Mouse (Mus musculus): ENCODE measurements around the gene Scgb2b27. TPM values are rescaled to one million over a fixed set of nuclear protein-coding genes. Genes with fewer than 3 reads are reported as not detected.
"Not testable (repeated sequence)": the region's sequence is repeated elsewhere in the genome, so short reads cannot be mapped to it uniquely, and the experiment has no call there.

Scgb2b27 gene
- not detected in 2 replicates for total RNA-seq (2014; rRNA removed; ENCODE audit: low replicate concordance)
- polyA plus RNA-seq (2015; fragmentation: Nextera tagmentation; extraction: Ambion mirVana): not detected in 2 replicates

DNA sequence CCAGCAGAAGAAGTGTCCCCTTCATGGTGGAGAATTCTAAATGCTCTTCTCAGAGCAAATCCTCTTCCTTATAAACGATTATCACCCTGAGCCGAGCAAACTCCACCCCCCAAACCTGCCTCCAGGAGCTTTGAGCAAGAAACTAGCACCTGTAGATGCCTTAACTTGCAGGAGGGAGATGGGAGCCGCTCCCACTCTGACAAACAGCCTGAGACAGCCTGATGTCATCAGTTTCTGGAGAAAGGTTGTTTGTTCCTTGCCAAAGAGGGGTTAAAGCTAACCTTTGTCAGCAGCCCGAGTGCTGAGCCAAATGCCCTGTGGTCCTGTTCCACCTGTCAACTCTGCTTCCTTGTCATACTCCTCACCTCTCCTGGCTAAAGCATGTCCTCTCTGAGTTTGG is at the start of gene Scgb2b27:
Scgb2b27 (minus strand) TSS at position 101 of the 400 bp plus-strand sequence.
- ATAC-seq (ENCODE audit: insufficient read depth, low read depth) (no peak), DNase-seq (ENCODE audit: low spot score) (no peak)
- Histone ChIP-seq H3K9ac (replicated peaks; ENCODE audit: low read depth, low read length) (no peak within 1 kb of the TSS), H3K4me2 (ENCODE audit: low read depth, low read length) (no peak within 1 kb of the TSS), H3K27me3 (ENCODE audit: control insufficient read depth, insufficient read depth, low read length) (no peaks in the 10 kb centered on the region), H3K36me3 (replicated peaks; ENCODE audit: control insufficient read depth, insufficient read depth, low read length) (no peaks in the 10 kb centered on the region), H3K27ac (ENCODE audit: low read depth) (no peak within 1 kb of the TSS), H3K4me3 (ENCODE audit: low read depth, low read length) (no peak within 1 kb of the TSS), H3K9me3 (replicated peaks; ENCODE audit: control insufficient read depth, low read length) (peaks cover 7% of the 10 kb centered on the region; the same call in 1 of the 2 replicates), H3K4me1 (ENCODE audit: control insufficient read depth, insufficient read depth) (no peaks in the 10 kb centered on the region)
- TF ChIP-seq CTCF (IDR thresholded peaks at IDR 0.05; ENCODE audit: low read depth) (no peak), EP300 (IDR thresholded peaks at IDR 0.05; ENCODE audit: low read depth) (no peak)
- WGBS: 45% methylated on average over 4 of the region's 4 CpGs

DNA sequence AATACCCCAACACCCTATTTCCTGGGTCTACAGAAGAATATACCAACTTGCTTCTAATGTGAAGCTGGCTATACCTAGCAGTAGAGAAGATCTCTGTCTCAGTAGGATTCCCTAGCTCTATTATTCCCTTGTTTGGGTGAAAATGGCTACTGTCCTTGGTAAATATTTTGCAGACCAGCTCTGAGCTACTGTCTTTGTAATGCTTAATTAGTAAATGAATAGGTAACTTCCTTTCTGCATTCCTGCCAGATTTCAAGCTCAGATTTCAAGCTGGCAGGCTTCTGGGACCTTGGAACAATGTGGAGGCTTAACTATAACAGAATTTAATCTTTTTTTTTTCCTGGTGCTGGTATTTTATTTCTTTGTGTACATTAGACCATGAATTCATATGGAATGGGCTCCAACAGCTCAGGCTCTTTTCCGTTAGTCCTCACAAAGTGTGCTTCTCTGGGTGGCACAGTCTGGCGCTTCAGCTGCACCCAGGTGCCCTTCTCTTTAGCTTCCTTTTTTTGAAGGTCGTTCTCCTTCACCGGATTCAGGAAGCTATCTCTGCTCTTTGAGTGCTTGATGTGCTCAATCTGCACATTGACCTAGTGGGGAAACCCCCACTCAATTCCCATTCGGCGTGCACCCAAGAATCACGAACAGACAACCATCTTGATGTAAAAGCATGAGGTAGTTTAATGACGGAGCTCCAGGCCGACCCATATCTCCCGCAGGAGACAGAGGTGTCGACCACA is 22.5 kb upstream of the Scgb2b27 start:
- not testable (repeated sequence) for H3K4me3 ChIP-seq (ENCODE audit: low read depth, low read length); H3K4me1 ChIP-seq (ENCODE audit: control insufficient read depth, insufficient read depth); H3K4me2 ChIP-seq (ENCODE audit: low read depth, low read length); ATAC-seq (ENCODE audit: insufficient read depth, low read depth); H3K9me3 ChIP-seq (replicated peaks; ENCODE audit: control insufficient read depth, low read length); DNase-seq (ENCODE audit: low spot score); H3K9ac ChIP-seq (replicated peaks; ENCODE audit: low read depth, low read length); H3K27ac ChIP-seq (ENCODE audit: low read depth); H3K27me3 ChIP-seq (ENCODE audit: control insufficient read depth, insufficient read depth, low read length); H3K36me3 ChIP-seq (replicated peaks; ENCODE audit: control insufficient read depth, insufficient read depth, low read length)
- 84% methylated on average over 11 of the region's 11 CpGs for WGBS

DNA sequence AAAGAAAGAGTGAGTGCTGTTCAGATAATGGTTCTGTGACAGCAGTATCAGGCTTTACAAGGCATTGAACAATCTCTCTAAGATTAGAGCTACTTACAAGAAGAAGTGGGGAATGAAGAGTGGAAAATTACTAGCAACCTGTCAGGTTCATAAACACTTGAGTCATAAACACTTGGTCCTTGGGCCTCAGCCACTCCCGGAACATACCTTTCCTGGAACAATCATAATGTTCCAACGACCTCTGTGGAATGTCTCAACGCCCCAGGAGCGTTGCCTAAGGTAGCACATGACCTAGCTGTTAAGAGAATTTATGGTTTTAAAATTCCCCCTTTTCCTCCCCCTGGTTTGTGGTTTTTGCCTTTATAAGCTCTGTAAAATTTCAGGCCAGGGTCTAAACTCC is 20.8 kb upstream of the Scgb2b27 start:
- DNase-seq (ENCODE audit: low spot score); H3K4me2 ChIP-seq (ENCODE audit: low read depth, low read length); ATAC-seq (ENCODE audit: insufficient read depth, low read depth); H3K27ac ChIP-seq (ENCODE audit: low read depth); H3K36me3 ChIP-seq (replicated peaks; ENCODE audit: control insufficient read depth, insufficient read depth, low read length); H3K4me1 ChIP-seq (ENCODE audit: control insufficient read depth, insufficient read depth); H3K9ac ChIP-seq (replicated peaks; ENCODE audit: low read depth, low read length); H3K9me3 ChIP-seq (replicated peaks; ENCODE audit: control insufficient read depth, low read length); H3K27me3 ChIP-seq (ENCODE audit: control insufficient read depth, insufficient read depth, low read length); H3K4me3 ChIP-seq (ENCODE audit: low read depth, low read length): not testable (repeated sequence)
- 45% methylated on average over 1 of the region's 4 CpGs for WGBS

DNA sequence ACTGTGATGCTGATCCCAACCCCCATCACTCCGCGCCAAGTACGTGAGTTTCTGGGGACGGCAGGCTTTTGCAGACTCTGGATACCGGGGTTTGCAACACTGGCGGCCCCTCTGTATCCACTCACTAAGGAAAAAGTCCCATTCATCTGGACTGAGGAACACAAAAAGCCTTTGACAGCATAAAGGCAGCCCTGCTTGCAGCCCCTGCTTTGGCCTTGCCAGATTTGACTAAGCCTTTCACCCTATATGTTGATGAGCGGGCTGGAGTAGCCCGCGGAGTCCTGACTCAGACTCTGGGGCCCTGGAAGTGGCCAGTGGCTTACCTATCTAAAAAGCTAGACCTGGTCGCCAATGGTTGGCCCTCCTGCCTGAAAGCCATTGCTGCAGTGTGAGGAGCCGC is 16.3 kb upstream of the Scgb2b27 start:
- H3K27me3 ChIP-seq (ENCODE audit: control insufficient read depth, insufficient read depth, low read length): no peaks in the 10 kb centered on the region
- H3K36me3 ChIP-seq (replicated peaks; ENCODE audit: control insufficient read depth, insufficient read depth, low read length): no peaks in the 10 kb centered on the region
- no peak overlapping the region for H3K4me2 ChIP-seq (ENCODE audit: low read depth, low read length)
- no peaks in the 10 kb centered on the region for H3K4me1 ChIP-seq (ENCODE audit: control insufficient read depth, insufficient read depth)
- no peak overlapping the region for H3K9ac ChIP-seq (replicated peaks; ENCODE audit: low read depth, low read length)
- no peak for ATAC-seq (ENCODE audit: insufficient read depth, low read depth)
- no peak overlapping the region for H3K27ac ChIP-seq (ENCODE audit: low read depth)
- 0 out of 2 replicates have a peak, but pooled peaks cover 8% of the 10 kb centered on the region for H3K9me3 ChIP-seq (replicated peaks; ENCODE audit: control insufficient read depth, low read length)
- TF ChIP-seq EP300 (IDR thresholded peaks at IDR 0.05; ENCODE audit: low read depth) (no peak), CTCF (IDR thresholded peaks at IDR 0.05; ENCODE audit: low read depth) (no peak)
- whole genome bisulfite sequencing: 83% methylated on average over 11 of the region's 11 CpGs
- DNase-seq (ENCODE audit: low spot score): no peak
- no peak overlapping the region for H3K4me3 ChIP-seq (ENCODE audit: low read depth, low read length)

DNA sequence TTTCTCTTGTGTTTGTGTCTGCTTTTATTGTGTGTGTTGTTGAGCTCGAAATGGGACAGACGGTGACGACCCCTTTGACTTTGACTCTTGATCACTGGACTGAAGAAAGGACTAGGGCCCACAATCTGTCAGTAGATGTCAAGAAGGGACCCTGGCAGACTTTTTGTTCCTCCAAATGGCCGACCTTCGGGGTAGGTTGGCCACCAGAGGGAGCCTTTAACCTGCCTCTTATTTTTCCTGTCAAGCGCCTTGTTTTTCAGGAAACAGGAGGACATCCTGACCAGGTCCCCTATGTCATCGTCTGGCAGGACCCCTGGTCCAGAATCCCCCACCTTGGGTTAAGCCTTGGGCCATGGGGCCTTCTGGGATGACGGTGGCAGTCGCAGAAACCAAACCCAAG is 13.5 kb upstream of the Scgb2b27 start:
- not testable (repeated sequence) for H3K4me1 ChIP-seq (ENCODE audit: control insufficient read depth, insufficient read depth); H3K27me3 ChIP-seq (ENCODE audit: control insufficient read depth, insufficient read depth, low read length); H3K9ac ChIP-seq (replicated peaks; ENCODE audit: low read depth, low read length); H3K4me3 ChIP-seq (ENCODE audit: low read depth, low read length); H3K36me3 ChIP-seq (replicated peaks; ENCODE audit: control insufficient read depth, insufficient read depth, low read length); ATAC-seq (ENCODE audit: insufficient read depth, low read depth); DNase-seq (ENCODE audit: low spot score); H3K27ac ChIP-seq (ENCODE audit: low read depth); H3K4me2 ChIP-seq (ENCODE audit: low read depth, low read length)
- WGBS: 71% methylated on average over 9 of the region's 9 CpGs
- H3K9me3 ChIP-seq (replicated peaks; ENCODE audit: control insufficient read depth, low read length): 0 out of 2 replicates have a peak, but pooled peaks cover 13% of the 10 kb centered on the region

DNA sequence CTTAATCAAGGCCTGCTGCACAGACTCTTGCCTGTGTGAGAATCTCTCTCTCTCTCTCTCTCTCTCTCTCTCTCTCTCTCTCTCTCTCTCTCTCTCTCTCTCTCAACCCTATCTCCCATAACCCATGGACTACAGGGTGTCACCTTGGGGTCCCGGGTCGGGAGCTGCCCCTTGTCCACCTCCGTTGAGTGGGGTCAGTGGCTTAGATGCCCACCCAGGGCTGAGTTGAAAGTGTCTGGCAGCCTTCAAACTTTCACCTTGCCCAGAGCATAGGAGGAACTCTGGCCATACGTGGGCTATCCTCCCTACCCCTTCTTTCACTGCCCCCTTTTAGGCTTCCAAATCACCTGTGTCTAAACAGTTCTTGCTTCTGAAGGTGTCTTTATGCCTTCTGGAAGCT is 11.9 kb upstream of the Scgb2b27 start:
- DNase-seq (ENCODE audit: low spot score): no peak
- Histone ChIP-seq H3K27ac (ENCODE audit: low read depth) (no peak overlapping the region), H3K36me3 (replicated peaks; ENCODE audit: control insufficient read depth, insufficient read depth, low read length) (no peaks in the 10 kb centered on the region), H3K27me3 (ENCODE audit: control insufficient read depth, insufficient read depth, low read length) (no peaks in the 10 kb centered on the region), H3K4me2 (ENCODE audit: low read depth, low read length) (no peak overlapping the region), H3K4me1 (ENCODE audit: control insufficient read depth, insufficient read depth) (no peaks in the 10 kb centered on the region), H3K4me3 (ENCODE audit: low read depth, low read length) (no peak overlapping the region), H3K9me3 (replicated peaks; ENCODE audit: control insufficient read depth, low read length) (0 out of 2 replicates have a peak, but pooled peaks cover 9% of the 10 kb centered on the region), H3K9ac (replicated peaks; ENCODE audit: low read depth, low read length) (no peak overlapping the region)
- TF ChIP-seq CTCF (IDR thresholded peaks at IDR 0.05; ENCODE audit: low read depth): no peak
- TF ChIP-seq EP300 (IDR thresholded peaks at IDR 0.05; ENCODE audit: low read depth): no peak
- WGBS: 73% methylated on average over 4 of the region's 4 CpGs
- no peak for ATAC-seq (ENCODE audit: insufficient read depth, low read depth)

DNA sequence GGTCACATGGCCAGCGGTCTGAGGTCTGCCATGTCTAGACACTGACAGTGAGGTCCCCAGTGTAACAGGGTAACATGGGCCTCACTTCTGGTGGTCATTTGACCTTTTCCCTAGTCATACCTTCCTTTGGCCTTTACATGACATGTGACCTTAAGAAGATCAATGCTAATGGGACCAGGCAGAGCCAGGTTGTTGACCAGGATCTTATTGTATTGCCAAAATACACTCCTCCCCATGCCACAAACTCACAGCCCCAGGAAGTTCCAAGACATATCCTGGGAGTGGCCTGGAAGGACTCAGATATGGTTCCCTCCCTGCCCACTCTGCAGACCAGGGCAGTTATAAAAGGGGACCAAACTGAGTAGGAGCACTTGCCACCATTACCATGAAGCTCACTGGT is 7.4 kb upstream of the Scgb2b27 start, which contains the start of gene Scgb1b27:
Scgb1b27 (plus strand) TSS at position 301 of the 400 bp plus-strand sequence.
- not testable (repeated sequence) for H3K9me3 ChIP-seq (replicated peaks; ENCODE audit: control insufficient read depth, low read length); ATAC-seq (ENCODE audit: insufficient read depth, low read depth)

More for the DNA sequence above, 7.4 kb upstream of the Scgb2b27 start, which contains the start of gene Scgb1b27:
- 76% methylated on average over 1 of the region's 1 CpGs for WGBS
- H3K4me2 ChIP-seq (ENCODE audit: low read depth, low read length); H3K36me3 ChIP-seq (replicated peaks; ENCODE audit: control insufficient read depth, insufficient read depth, low read length); H3K27me3 ChIP-seq (ENCODE audit: control insufficient read depth, insufficient read depth, low read length); H3K27ac ChIP-seq (ENCODE audit: low read depth); H3K4me3 ChIP-seq (ENCODE audit: low read depth, low read length); H3K4me1 ChIP-seq (ENCODE audit: control insufficient read depth, insufficient read depth); H3K9ac ChIP-seq (replicated peaks; ENCODE audit: low read depth, low read length); DNase-seq (ENCODE audit: low spot score): not testable (repeated sequence)
